Mouse (Mus musculus) intestine, embryonic 14.5 days (tissue): ENCODE results near the gene Tbx15. TPM values are rescaled to one million over a fixed set of nuclear protein-coding genes. Genes with fewer than 3 reads are reported as not detected.

Experiments used
- ATAC-seq: fragments of 200-750 bp; cut with Nextera tagmentation; replicated peaks from 2 replicates; pipeline ENCODE4 v1.8.0; 2017; ENCODE audit warnings: low read depth, moderate number of reproducible peaks, moderate TSS enrichment, moderate library complexity; ENCODE audit not compliant: low FRiP score, low TSS enrichment
- DNase-seq: peaks from one replicate; pipeline ENCODE4 v3.0.0-alpha.2; 2018; ENCODE audit warnings: low spot score
- H3K27ac ChIP-seq: fragments of 300-500 bp; sonication (generic); 2 replicates; pipeline ENCODE4 v1.5.1; 2014; ENCODE audit warnings: low read depth, mild to moderate bottlenecking, control low read depth
- H3K27me3 ChIP-seq: fragments of 300-500 bp; sonication (generic); replicated peaks from 2 replicates; pipeline ENCODE4 v1.6.1; 2014; ENCODE audit warnings: low read length, control low read depth; ENCODE audit not compliant: control insufficient read depth, insufficient read depth
- H3K36me3 ChIP-seq: fragments of 300-500 bp; sonication (generic); 2 replicates; pipeline ENCODE4 v1.6.1; 2014; ENCODE audit warnings: low read length, control low read depth; ENCODE audit not compliant: control insufficient read depth, insufficient read depth
- H3K4me1 ChIP-seq: fragments of 300-500 bp; sonication (generic); replicated peaks from 2 replicates; pipeline ENCODE4 v1.6.1; 2014; ENCODE audit warnings: low read length, control low read depth, mixed read lengths; ENCODE audit not compliant: control insufficient read depth, insufficient read depth
- H3K4me2 ChIP-seq: fragments of 300-500 bp; sonication (generic); 2 replicates; pipeline ENCODE4 v1.6.1; 2014; ENCODE audit warnings: low read length
- H3K4me3 ChIP-seq: fragments of 300-500 bp; sonication (generic); 2 replicates; pipeline ENCODE4 v1.5.1; 2014; ENCODE audit warnings: low read depth, low read length, control low read depth, mixed read lengths
- H3K9ac ChIP-seq: fragments of 300-500 bp; sonication (generic); 2 replicates; pipeline ENCODE4 v1.6.1; 2014; ENCODE audit warnings: mild to moderate bottlenecking, low read length
- H3K9me3 ChIP-seq: fragments of 300-500 bp; sonication (generic); 2 replicates; pipeline ENCODE4 v1.6.1; 2016; ENCODE audit warnings: low read length, control low read depth; ENCODE audit not compliant: control insufficient read depth
- WGBS: fragments of 180-500 bp; shearing (Covaris S2); extraction: QIAGEN DNeasy Blood & Tissue Kit; methylation state at CpG from one replicate; pipeline ENCODE4 v1.1.7; 2014; 5-methylcytosine and 5-hydroxymethylcytosine counted together
- polyA plus RNA-seq: library from polyadenylated mRNA; unstranded; fragments of >200 nt; fragmentation: Nextera tagmentation; extraction: Ambion mirVana; gene quantifications from 2 replicates; pipeline ENCODE4 v1.2.1, GENCODE M21; 2014

Tbx15 gene
- polyA plus RNA-seq, 1 experiment from 2014 or later: not detected

- Histone ChIP-seq H3K4me2 (no peak overlapping the region), H3K4me3 (no peak overlapping the region), H3K36me3 (no peaks in the 10 kb centered on the region), H3K27me3 (peaks cover 100% of the 10 kb centered on the region), H3K9ac (no peak overlapping the region), H3K4me1 (no peaks in the 10 kb centered on the region), H3K9me3 (no peaks in the 10 kb centered on the region), H3K27ac (no peak overlapping the region)
- DNase-seq (no peak), ATAC-seq (no peak)
- 1% methylated on average over 4 of the region's 4 CpGs for WGBS
Measured at GRCm38 (mm10) chr3:99247586-99247985, 7.4 kb downstream of the Tbx15 start.

DNA sequence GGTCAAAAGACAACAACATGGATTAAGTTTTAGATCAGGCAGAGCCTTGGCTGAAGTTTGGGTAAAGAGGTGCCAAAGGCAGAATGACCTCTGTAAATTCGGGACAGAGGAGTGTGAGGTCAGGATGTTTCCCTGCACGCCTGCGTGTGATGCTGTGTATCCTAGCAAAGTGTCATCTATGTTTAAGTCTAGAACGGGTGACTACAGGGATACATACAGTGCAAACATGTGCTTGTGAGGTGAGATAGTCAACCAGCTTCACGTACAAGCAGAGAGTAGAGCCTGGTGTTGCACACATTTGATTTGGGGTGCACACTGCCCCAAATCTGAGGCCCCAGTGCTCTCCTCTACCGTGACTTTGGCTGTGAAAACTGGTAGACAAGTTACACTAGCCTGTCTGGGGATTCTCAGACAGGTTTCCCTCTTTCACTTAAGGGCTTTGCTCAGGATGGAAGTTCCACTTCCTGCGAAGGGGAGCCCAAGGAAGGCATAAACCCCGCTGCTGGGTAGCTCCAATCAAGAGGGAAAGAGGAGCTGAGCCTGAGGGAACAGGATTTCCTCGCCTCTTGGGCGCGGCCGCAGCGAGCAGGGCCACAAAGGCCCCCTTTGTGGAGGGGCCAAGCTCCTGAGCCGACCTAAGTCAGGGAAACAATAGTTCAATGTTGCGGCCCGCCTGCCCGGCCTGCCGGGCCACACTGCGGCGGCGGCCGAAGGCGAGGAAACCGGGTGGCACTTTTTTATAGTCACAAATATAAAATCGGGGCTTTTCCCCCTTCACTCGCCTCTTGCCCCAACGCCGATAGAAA, 8.0 kb downstream of the Tbx15 start:
- H3K9me3 ChIP-seq: no peaks in the 10 kb centered on the region
- H3K9ac ChIP-seq: no peak overlapping the region
- ATAC-seq: no peak
- H3K4me2 ChIP-seq: no peak overlapping the region
- peaks cover 100% of the 10 kb centered on the region for H3K27me3 ChIP-seq
- H3K4me1 ChIP-seq: no peaks in the 10 kb centered on the region
- DNase-seq: no peak
- H3K27ac ChIP-seq: no peak overlapping the region
- 1% methylated on average over 28 of the region's 28 CpGs for WGBS
- H3K4me3 ChIP-seq: no peak overlapping the region
- no peaks in the 10 kb centered on the region for H3K36me3 ChIP-seq

DNA sequence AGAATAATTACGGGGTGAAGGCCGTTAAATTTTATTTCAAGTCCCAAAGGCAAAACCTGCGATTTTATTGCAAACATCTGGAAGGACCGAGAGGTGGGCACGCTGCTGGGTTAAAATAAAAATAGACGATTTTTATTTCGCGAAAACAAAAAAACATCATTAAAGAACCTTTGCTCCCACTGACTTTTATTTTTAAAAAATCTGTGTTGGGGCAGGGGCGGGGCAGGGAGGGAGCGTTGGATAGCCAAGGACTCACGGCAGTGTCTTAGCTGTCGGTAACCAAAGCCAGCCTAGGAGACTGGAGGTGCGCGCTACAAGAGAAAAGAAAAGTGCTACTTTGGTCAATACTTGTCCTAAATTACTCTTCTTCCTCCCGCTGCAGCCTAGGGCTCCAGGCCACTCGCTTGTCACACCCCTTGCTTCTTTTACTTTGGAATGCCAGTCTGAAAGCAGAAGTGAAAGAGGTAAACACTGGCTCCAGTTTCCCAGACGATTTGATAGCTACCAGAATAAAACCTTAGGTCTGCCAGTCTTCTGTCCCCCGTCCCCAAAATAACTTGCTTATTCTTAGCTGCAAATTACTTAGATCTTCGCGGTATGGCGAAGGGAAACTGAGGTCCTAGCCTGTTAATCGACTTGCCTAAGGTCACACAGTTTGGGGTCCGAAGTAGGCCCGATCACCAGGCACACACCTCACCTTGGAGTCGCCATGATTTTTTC, 8.8 kb downstream of the Tbx15 start:
- DNase-seq (peak; percentile 73), ATAC-seq (no peak)
- Histone ChIP-seq H3K9ac (no peak overlapping the region), H3K4me3 (no peak overlapping the region), H3K27me3 (peaks cover 100% of the 10 kb centered on the region), H3K4me1 (peaks cover 6% of the 10 kb centered on the region; the same call in 1 of the 2 replicates), H3K4me2 (no peak overlapping the region), H3K27ac (no peak overlapping the region), H3K36me3 (no peaks in the 10 kb centered on the region), H3K9me3 (no peaks in the 10 kb centered on the region)
- 1% methylated on average over 25 of the region's 25 CpGs for WGBS

DNA sequence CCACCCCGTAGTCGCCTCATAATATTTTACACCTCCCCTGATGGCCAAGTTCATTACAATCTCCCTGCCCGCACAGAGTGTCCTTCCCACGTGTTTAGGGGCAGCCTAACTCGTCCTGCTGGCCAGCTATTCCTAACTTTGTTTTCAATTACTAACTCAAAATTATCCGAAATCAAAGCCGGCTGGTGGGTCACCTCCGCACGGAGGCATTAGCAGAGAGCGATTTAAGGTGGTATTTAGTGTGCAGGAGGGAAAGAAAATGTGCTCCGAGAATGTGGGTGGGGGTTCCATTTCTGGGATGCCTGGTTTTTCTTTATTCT, 9.3 kb downstream of the Tbx15 start:
- H3K4me3 ChIP-seq: no peak overlapping the region
- no peak overlapping the region for H3K9ac ChIP-seq
- H3K4me1 ChIP-seq: peaks cover 7% of the 10 kb centered on the region; the same call in 1 of the 2 replicates
- H3K4me2 ChIP-seq: no peak overlapping the region
- H3K36me3 ChIP-seq: no peaks in the 10 kb centered on the region
- 1% methylated on average over 11 of the region's 11 CpGs for WGBS
- peaks cover 99% of the 10 kb centered on the region for H3K27me3 ChIP-seq
- H3K9me3 ChIP-seq: no peaks in the 10 kb centered on the region
- ATAC-seq (no peak), DNase-seq (no peak)
- H3K27ac ChIP-seq: no peak overlapping the region

- H3K9me3 ChIP-seq: no peaks in the 10 kb centered on the region
- ATAC-seq (no peak), DNase-seq (no peak)
- no peak overlapping the region for H3K9ac ChIP-seq
- no peak overlapping the region for H3K4me3 ChIP-seq
- H3K27me3 ChIP-seq: peaks cover 99% of the 10 kb centered on the region
- H3K4me2 ChIP-seq: no peak overlapping the region
- H3K4me1 ChIP-seq: peaks cover 7% of the 10 kb centered on the region; the same call in 1 of the 2 replicates
- no peak overlapping the region for H3K27ac ChIP-seq
- H3K36me3 ChIP-seq: no peaks in the 10 kb centered on the region
- WGBS: 0% methylated on average over 6 of the region's 6 CpGs
Measured at GRCm38 (mm10) chr3:99249906-99250305, 9.7 kb downstream of the Tbx15 start.

- Histone ChIP-seq H3K4me2 (no peak overlapping the region), H3K36me3 (no peaks in the 10 kb centered on the region), H3K4me1 (peaks cover 7% of the 10 kb centered on the region; the same call in 1 of the 2 replicates), H3K27ac (no peak overlapping the region), H3K27me3 (peaks cover 99% of the 10 kb centered on the region), H3K9ac (no peak overlapping the region), H3K4me3 (no peak overlapping the region), H3K9me3 (no peaks in the 10 kb centered on the region)
- WGBS: 13% methylated on average over 6 of the region's 6 CpGs
- DNase-seq (peak; percentile 52), ATAC-seq (no peak)
Measured at GRCm38 (mm10) chr3:99251271-99252165, 11.3 kb downstream of the Tbx15 start.

DNA sequence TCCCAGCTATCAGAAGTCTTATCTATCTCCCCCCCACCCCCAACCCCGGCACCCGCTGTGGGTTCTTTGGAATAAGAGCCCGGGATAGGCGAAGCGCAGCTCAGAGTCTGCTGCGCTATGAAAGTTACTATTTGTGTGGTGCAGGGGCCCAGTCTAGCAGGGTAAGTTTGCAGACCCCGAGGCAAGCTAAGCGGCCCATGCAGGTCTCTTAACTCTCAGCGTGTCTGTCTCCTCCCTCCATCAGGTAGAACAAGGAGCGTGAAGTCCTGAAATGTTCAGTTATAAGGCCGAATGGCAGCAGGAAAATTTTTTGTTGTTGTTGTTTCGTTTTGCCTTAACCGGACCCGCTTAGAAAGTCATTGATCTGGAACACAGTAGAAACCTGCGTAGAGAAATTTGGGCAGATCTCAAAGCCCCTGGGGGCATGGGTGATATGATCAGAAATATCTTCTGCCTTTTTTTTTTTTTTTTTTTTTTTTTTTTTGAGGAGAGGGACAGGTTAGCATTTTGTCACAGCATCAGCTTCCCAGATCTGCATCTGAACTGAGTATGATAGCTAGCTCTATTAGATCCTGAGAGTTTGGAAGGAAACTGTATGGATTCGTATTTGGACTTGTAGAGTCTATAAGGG, 12.4 kb downstream of the Tbx15 start:
- Histone ChIP-seq H3K9me3 (no peaks in the 10 kb centered on the region), H3K9ac (no peak overlapping the region), H3K36me3 (no peaks in the 10 kb centered on the region), H3K4me2 (no peak overlapping the region), H3K27me3 (peaks cover 99% of the 10 kb centered on the region), H3K27ac (no peak overlapping the region), H3K4me3 (no peak overlapping the region), H3K4me1 (peaks cover 7% of the 10 kb centered on the region; the same call in 1 of the 2 replicates)
- DNase-seq (peak; percentile 59), ATAC-seq (no peak)
- WGBS: 1% methylated on average over 16 of the region's 16 CpGs

GRCm38 (mm10) chr3:99253092-99253488, 12.9 kb downstream of the Tbx15 start:
- peak overlapping the region; percentile 63 for H3K4me2 ChIP-seq
- ATAC-seq (no peak), DNase-seq (peak; percentile 73)
- no peaks in the 10 kb centered on the region for H3K9me3 ChIP-seq
- H3K36me3 ChIP-seq: no peaks in the 10 kb centered on the region
- 2% methylated on average over 12 of the region's 12 CpGs for WGBS
- H3K4me1 ChIP-seq: peaks cover 7% of the 10 kb centered on the region; the same call in 1 of the 2 replicates
- H3K27me3 ChIP-seq: peaks cover 99% of the 10 kb centered on the region
- peak overlapping the region; percentile 37 for H3K4me3 ChIP-seq
- H3K27ac ChIP-seq: no peak overlapping the region
- no peak overlapping the region for H3K9ac ChIP-seq
